Mouse (Mus musculus): ENCODE data around the gene Tbx20. TPM values are rescaled to one million over a fixed set of nuclear protein-coding genes. Genes with fewer than 3 reads are reported as not detected.

Gene Tbx20
- polyA plus RNA-seq, 1 experiment from 2014 or later: 6.6 TPM

DNA sequence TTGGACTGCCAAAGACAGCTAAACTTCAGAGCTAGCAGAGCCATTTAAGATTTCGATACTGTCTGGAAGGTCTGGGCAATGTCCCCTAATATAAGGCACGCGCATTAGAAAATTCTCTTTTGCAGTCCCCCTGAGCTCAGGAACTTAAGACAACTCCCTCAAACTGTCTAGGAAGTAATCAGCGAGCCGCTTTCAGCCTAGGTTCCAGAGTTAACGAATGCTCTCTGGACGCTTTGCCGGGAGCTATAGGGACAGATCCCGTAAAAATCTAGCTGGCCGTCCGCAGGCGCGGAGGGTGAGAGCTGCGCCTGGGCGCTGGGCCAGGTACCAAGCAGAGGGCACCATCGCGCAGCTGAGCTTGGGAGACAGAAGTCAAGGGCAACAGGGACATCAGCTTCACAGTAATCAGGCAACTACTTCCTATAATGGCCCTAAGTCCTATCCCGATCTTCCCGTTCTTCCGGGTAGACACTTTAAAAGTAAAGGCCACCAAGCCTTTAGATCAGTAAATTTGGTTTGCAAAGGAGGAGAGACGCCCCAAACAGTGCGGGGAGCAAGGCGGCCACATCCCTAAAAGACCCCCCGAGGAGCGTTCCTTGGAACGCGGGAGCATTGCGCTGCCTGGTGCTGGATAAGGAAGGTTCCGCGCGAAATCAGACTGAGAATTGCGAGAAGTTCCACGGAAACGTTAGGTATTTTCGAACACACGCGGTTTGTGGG is 3.2 kb upstream of the Tbx20 start:
- POLR2A ChIA-PET: no interaction called here
- in situ Hi-C loops (cut with MboI; ENCODE audit: low pct_unique_long_range_greater_than_20kb): no loop called here
- TF ChIP-seq CTCF (IDR thresholded peaks at IDR 0.05): no peak
- CTCF ChIA-PET: no interaction called here
- H3K27me3 ChIP-seq: peaks cover 17% of the 10 kb centered on the region
- ATAC-seq (no peak), DNase-seq (ENCODE audit: low read depth, low spot score) (no peak)

GRCm38 (mm10) chr9:24776487-24776886 is 2.4 kb upstream of the Tbx20 start:
- in situ Hi-C loops (cut with MboI; ENCODE audit: low pct_unique_long_range_greater_than_20kb): no loop called here
- ATAC-seq: no peak
- DNase-seq (ENCODE audit: low read depth, low spot score): no peak
- ChIA-PET CTCF (interaction anchor here (1.2 to 1.4 kb wide), 2 partner anchors 13 to 16 kb away, joined by 3 to 6 read pairs; no protein-coding TSS in a partner anchor), POLR2A (no interaction called here)
- no peak for TF ChIP-seq CTCF (IDR thresholded peaks at IDR 0.05)
- peaks cover 17% of the 10 kb centered on the region for H3K27me3 ChIP-seq

DNA sequence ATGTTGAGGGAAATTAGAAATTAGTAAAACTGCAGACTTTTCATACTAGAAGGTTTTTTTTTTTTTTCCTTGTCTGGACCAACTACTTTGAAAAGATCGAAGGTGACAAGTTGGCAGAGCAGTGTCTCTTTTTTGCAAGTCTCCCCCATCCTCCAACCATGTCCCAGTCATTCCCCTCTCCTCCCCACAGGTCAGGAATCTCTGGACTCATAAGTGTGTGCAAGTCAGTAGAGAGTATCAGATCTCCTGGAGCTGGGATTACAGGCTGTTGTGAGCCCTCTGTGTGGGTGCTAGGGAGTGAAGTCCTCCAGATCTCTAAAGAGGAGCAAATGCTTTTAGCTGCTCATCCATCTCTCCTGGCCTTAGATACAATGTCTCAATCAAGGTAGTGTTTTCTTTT is 1.5 kb upstream of the Tbx20 start:
- no peak for DNase-seq (ENCODE audit: low read depth, low spot score)
- peaks cover 17% of the 10 kb centered on the region for H3K27me3 ChIP-seq
- TF ChIP-seq CTCF (IDR thresholded peaks at IDR 0.05): no peak
- in situ Hi-C loops (cut with MboI; ENCODE audit: low pct_unique_long_range_greater_than_20kb): no loop called here
- no peak for ATAC-seq
- ChIA-PET POLR2A (no interaction called here), CTCF (interaction anchor here (1.2 to 1.4 kb wide), 2 partner anchors 14 to 15 kb away, joined by 3 to 6 read pairs; no protein-coding TSS in a partner anchor)

DNA sequence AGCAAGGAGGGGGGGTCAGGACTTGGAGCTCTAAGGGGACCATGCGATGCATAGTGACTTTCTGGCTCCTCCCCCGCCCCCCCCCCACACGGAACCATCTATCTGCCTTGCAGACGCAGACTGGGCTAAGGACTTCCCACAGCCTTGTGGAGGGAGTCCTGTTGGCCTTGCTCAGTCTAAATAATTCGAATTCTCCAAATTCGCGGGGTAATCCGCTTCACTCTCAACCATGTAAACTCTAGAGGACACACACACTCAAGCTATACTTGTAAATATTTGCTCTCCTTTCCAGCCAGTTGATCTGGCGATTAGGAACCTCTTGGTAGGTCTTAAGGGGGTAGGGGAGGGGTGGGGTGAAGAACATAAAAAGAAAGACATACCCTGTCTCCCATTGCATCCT is 898 bp upstream of the Tbx20 start:
- ATAC-seq (no peak), DNase-seq (ENCODE audit: low read depth, low spot score) (no peak)
- ChIA-PET POLR2A (no interaction called here), CTCF (interaction anchor here (1.4 kb wide), 1 partner anchor 14 kb away, joined by 3 read pairs; no protein-coding TSS in a partner anchor)
- peaks cover 17% of the 10 kb centered on the region for H3K27me3 ChIP-seq
- in situ Hi-C loops (cut with MboI; ENCODE audit: low pct_unique_long_range_greater_than_20kb): no loop called here
- TF ChIP-seq CTCF (IDR thresholded peaks at IDR 0.05): no peak

- TF ChIP-seq CTCF (IDR thresholded peaks at IDR 0.05): no peak
- in situ Hi-C loops (cut with MboI; ENCODE audit: low pct_unique_long_range_greater_than_20kb): loop anchor here (5.0 kb wide), 1 partner anchor 269 kb away; no protein-coding TSS in a partner anchor
- H3K27me3 ChIP-seq: peaks cover 17% of the 10 kb centered on the region
- POLR2A ChIA-PET: no interaction called here
- CTCF ChIA-PET: no interaction called here
- ATAC-seq: peak; percentile 29
- no peak for DNase-seq (ENCODE audit: low read depth, low spot score)
These were observed 434 bp downstream of the Tbx20 start for GRCm38 (mm10) chr9:24773669-24774068.

GRCm38 (mm10) chr9:24773171-24773570 is 932 bp downstream of the Tbx20 start:
- ATAC-seq: no peak
- H3K27me3 ChIP-seq: peaks cover 17% of the 10 kb centered on the region
- ChIA-PET CTCF (no interaction called here), POLR2A (no interaction called here)
- TF ChIP-seq CTCF (IDR thresholded peaks at IDR 0.05): no peak
- in situ Hi-C loops (cut with MboI; ENCODE audit: low pct_unique_long_range_greater_than_20kb): loop anchor here (5.0 kb wide), 1 partner anchor 269 kb away; no protein-coding TSS in a partner anchor
- no peak for DNase-seq (ENCODE audit: low read depth, low spot score)

DNA sequence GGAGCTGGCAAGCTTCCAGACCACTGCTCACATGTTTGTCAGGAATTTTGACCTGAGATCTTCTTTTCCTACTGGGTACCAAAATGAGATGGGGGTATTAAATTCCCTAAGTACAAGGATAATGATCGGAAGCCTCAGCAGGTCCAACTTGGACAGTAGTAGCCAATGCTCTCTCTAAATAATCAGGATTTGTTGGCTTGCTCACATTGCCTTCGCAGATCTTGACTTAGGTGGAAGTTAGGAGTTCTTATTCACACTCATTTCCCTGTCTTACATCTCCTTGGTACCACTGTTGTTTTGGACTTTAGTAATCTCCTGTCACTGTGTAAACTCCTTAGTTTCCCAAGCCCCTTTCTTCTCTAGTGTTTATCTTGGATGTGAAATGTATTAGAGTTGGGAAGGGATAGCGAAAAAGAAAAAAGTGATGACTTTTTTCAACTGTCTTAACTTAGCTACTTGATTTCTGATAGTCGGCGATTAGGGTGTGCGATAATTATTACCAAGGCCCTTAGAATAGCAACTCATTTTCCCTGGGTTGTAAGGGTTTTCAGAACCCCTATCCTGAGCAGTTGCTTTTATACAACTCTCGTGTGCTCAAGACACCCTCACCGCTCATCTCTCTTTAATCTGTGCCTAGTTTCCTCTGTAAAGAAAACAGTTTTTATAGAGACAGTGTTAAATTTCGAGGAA is 1.5 kb downstream of the Tbx20 start:
- ChIA-PET POLR2A (no interaction called here), CTCF (no interaction called here)
- TF ChIP-seq CTCF (IDR thresholded peaks at IDR 0.05): no peak
- H3K27me3 ChIP-seq: peaks cover 17% of the 10 kb centered on the region
- ATAC-seq (no peak), DNase-seq (ENCODE audit: low read depth, low spot score) (no peak)
- in situ Hi-C loops (cut with MboI; ENCODE audit: low pct_unique_long_range_greater_than_20kb): loop anchor here (5.0 kb wide), 1 partner anchor 270 kb away; no protein-coding TSS in a partner anchor

DNA sequence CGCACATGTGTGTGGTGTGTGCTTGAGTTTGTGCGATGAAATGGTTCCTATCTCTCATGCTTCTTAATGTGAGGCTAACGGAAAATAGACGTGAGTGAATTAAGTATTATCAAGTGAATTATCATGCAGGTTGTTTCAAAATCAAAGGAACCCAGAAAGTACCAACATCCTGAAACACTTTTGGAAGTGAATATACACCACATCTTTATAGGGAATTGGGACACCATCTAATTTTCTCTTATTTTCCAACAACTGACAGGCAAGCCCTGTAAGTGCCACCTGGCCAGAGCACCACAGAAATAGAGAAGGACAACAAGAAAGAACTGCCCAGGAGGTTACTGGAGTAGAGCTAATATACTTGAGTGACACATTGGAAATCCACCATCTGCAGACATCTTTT is 2.4 kb downstream of the Tbx20 start:
- in situ Hi-C loops (cut with MboI; ENCODE audit: low pct_unique_long_range_greater_than_20kb): loop anchor here (5.0 kb wide), 1 partner anchor 271 kb away; no protein-coding TSS in a partner anchor
- ATAC-seq: no peak
- ChIA-PET POLR2A (no interaction called here), CTCF (no interaction called here)
- peaks cover 11% of the 10 kb centered on the region for H3K27me3 ChIP-seq
- DNase-seq (ENCODE audit: low read depth, low spot score): no peak
- no peak for TF ChIP-seq CTCF (IDR thresholded peaks at IDR 0.05)

- POLR2A ChIA-PET: interaction anchor here (0.6 kb wide), 1 partner anchor 11 kb away, joined by 3 read pairs; no protein-coding TSS in a partner anchor
- DNase-seq (ENCODE audit: low read depth, low spot score): no peak
- CTCF ChIA-PET: interaction anchor here (0.7 kb wide), 1 partner anchor 10 kb away, joined by 3 read pairs; no protein-coding TSS in a partner anchor
- in situ Hi-C loops (cut with MboI; ENCODE audit: low pct_unique_long_range_greater_than_20kb): loop anchor here (5.0 kb wide), 1 partner anchor 271 kb away; no protein-coding TSS in a partner anchor
- TF ChIP-seq CTCF (IDR thresholded peaks at IDR 0.05): no peak
- ATAC-seq: no peak
- peaks cover 5% of the 10 kb centered on the region for H3K27me3 ChIP-seq
These were observed 3.1 kb downstream of the Tbx20 start for GRCm38 (mm10) chr9:24770941-24771405.

DNA sequence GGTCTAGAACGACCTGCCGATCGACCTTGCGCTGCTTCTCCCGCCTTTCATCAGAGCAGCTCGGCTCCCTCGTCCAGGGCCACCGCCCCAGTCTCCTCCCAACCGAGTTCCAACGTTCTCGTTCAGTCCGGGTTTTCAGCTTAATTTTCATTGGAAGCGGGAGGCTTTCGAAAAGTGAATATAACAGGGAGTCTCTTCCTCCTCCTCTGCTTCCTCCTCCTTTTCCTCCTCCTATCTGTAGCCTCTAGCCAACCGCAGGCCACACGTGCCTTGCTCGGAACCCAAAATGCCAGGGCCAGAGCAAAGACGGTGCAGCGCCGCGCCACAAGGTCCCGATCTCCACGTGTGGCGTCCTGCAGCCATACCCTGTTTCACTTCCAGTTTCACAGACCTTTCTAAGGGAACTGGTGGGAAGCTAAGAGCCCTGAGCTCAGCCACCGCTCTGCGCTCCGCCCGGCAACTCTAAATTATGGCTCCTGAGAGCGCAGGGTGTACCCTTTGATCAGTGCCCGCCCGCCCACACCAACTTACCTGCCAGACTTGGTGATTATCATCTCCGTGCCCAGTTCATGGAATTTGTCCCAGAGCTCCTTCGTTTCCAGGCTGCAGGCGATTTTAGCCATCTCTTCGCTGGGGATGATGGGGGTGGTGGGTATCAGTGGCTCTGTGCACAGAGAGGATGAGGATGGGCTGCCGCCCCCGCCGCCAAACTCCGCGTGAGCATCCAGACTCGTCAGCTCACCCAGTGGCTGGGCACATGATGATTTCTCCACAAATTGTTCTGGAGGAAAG is 3.8 kb downstream of the Tbx20 start:
- no peak for TF ChIP-seq CTCF (IDR thresholded peaks at IDR 0.05)
- ChIA-PET POLR2A (interaction anchor here (0.6 kb wide), 1 partner anchor 12 kb away, joined by 3 read pairs; no protein-coding TSS in a partner anchor), CTCF (interaction anchor here (1.4 kb wide), 1 partner anchor 12 kb away, joined by 5 read pairs; no protein-coding TSS in a partner anchor)
- peaks cover 5% of the 10 kb centered on the region for H3K27me3 ChIP-seq
- ATAC-seq (no peak), DNase-seq (ENCODE audit: low read depth, low spot score) (no peak)
- in situ Hi-C loops (cut with MboI; ENCODE audit: low pct_unique_long_range_greater_than_20kb): loop anchor here (5.0 kb wide), 1 partner anchor 272 kb away; no protein-coding TSS in a partner anchor

Measured in Patski (cell line).